In genomic region chr9:113617081-113617480, GRCm38 (mm10) we compare ENCODE assay signal across 20 mouse cellular contexts.
"Had no signal": no experiment of that assay in that cellular context is flagged by ENCODE, and none has a peak within 500 bp of the region (broad histone marks: within the 10 kb centered on the region; RNA-seq: fewer than 3 reads in every experiment).

No protein-coding gene starts in this region.

- H3K27ac ChIP-seq: liver, embryonic 13.5 days; liver, embryonic 15.5 days; lung, embryonic 15.5 days; macrophage; midbrain, embryonic 13.5 days; midbrain, embryonic 15.5 days; neural tube, embryonic 12.5 days; stomach, embryonic 15.5 days; stomach, postnatal 0 days had no signal

- H3K36me3 ChIP-seq: liver, embryonic 13.5 days; liver, embryonic 15.5 days; lung, embryonic 15.5 days; midbrain, embryonic 13.5 days; midbrain, embryonic 15.5 days; neural tube, embryonic 12.5 days; stomach, embryonic 15.5 days had no signal

- H3K4me1 ChIP-seq: liver, embryonic 13.5 days; liver, embryonic 15.5 days; lung, embryonic 15.5 days; megakaryocyte, embryonic 14.5 days; midbrain, embryonic 13.5 days; midbrain, embryonic 15.5 days; neural tube, embryonic 12.5 days; stomach, embryonic 15.5 days had no signal

- H3K9ac ChIP-seq: liver, embryonic 13.5 days; liver, embryonic 15.5 days; liver, postnatal 0 days; lung, embryonic 15.5 days; midbrain, embryonic 13.5 days; midbrain, embryonic 15.5 days; neural tube, embryonic 12.5 days; stomach, embryonic 15.5 days had no signal

- DNase-seq: liver, embryonic 13.5 days; liver, postnatal 0 days; lung, adult 2 months; lung, postnatal 14 days; lung, postnatal 36 days; right cerebral cortex, postnatal 14 days; thymus, adult 2 months; thymus, postnatal 25 days; thymus, postnatal 4 days had no signal

- ATAC-seq: liver, postnatal 0 days; lung, postnatal 0 days; midbrain, embryonic 13.5 days; midbrain, embryonic 15.5 days had no signal

- H3K9me3 ChIP-seq: liver, embryonic 13.5 days; liver, embryonic 15.5 days; lung, embryonic 15.5 days; midbrain, embryonic 13.5 days; midbrain, embryonic 15.5 days; neural tube, embryonic 12.5 days; stomach, embryonic 15.5 days had no signal

- H3K4me3 ChIP-seq: liver, embryonic 13.5 days; liver, embryonic 15.5 days; lung, embryonic 15.5 days; megakaryocyte, embryonic 14.5 days; midbrain, embryonic 13.5 days; midbrain, embryonic 15.5 days; neural tube, embryonic 12.5 days; stomach, embryonic 15.5 days had no signal

- H3K4me2 ChIP-seq: liver, embryonic 11.5 days; liver, embryonic 13.5 days; liver, embryonic 15.5 days; lung, embryonic 15.5 days; midbrain, embryonic 13.5 days; midbrain, embryonic 15.5 days; neural tube, embryonic 12.5 days; stomach, embryonic 15.5 days had no signal

- H3K27me3 ChIP-seq: liver, embryonic 13.5 days; liver, embryonic 15.5 days; lung, embryonic 15.5 days; megakaryocyte, embryonic 14.5 days; midbrain, embryonic 13.5 days; midbrain, embryonic 15.5 days; neural tube, embryonic 12.5 days; stomach, embryonic 15.5 days had no signal
